In the genomic region with DNA sequence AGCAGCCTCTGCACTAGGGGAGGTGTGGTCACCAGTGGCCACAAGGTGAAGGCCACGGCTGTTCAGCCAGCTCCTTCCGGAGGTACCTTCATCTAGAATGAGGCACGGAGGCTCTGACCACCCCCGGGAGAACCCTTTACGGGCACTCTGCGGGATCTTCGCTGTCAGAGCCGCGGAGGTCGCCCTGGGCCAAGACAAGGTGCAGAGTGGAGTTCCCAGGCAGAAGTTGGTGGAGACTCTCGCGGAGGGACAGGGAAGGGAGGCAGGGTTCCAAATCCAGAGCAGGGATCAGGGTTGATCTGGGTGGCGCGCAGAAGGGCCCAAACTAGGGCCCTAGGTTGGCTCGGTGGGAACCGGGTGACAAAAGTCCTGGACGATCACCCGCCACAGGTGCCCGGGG, we compare ENCODE assay signal across 8 mouse cellular contexts. TPM values are rescaled to one million over a fixed set of nuclear protein-coding genes. Genes with fewer than 3 reads are reported as not detected.
DNase-seq lines count a peak whose midpoint lies in the region; ATAC-seq and TF ChIP-seq lines count a peak whose summit lies in the region.

No protein-coding gene starts in this region.

- intact Hi-C loops in left cerebral cortex, postnatal 14 days (cut with DNase I) = no loop called here

- no peaks in the 10 kb centered on the region for H3K9me3 ChIP-seq in kidney, embryonic 15.5 days (replicated peaks)
- H3K9me3 ChIP-seq in embryonic facial prominence, embryonic 13.5 days = no peaks in the 10 kb centered on the region
- no peaks in the 10 kb centered on the region for H3K9me3 ChIP-seq in hindbrain, postnatal 0 days (ENCODE audit: low read length)
- no peaks in the 10 kb centered on the region for H3K9me3 ChIP-seq in midbrain, embryonic 14.5 days (ENCODE audit: control insufficient read depth, low read length)

- H3K4me2 ChIP-seq in kidney, embryonic 15.5 days = peak overlapping the region; percentile 92
- peak overlapping the region; percentile 95 for H3K4me2 ChIP-seq in embryonic facial prominence, embryonic 13.5 days
- H3K4me2 ChIP-seq in hindbrain, postnatal 0 days (ENCODE audit: low read depth, low read length) = peak overlapping the region; percentile 86
- H3K4me2 ChIP-seq in midbrain, embryonic 14.5 days (ENCODE audit: low read length) = peak overlapping the region; percentile 67

- H3K36me3 ChIP-seq in kidney, embryonic 15.5 days = 0 out of 2 replicates have a peak, but pooled peaks cover under 1% of the 10 kb centered on the region
- no peaks in the 10 kb centered on the region for H3K36me3 ChIP-seq in embryonic facial prominence, embryonic 13.5 days
- H3K36me3 ChIP-seq in hindbrain, postnatal 0 days (ENCODE audit: insufficient read depth, low read length) = no peaks in the 10 kb centered on the region
- peaks cover 8% of the 10 kb centered on the region; the same call in 1 of the 2 replicates for H3K36me3 ChIP-seq in midbrain, embryonic 14.5 days (ENCODE audit: control insufficient read depth, insufficient read depth, low read length)

- peak overlapping the region; percentile 47 for H3K9ac ChIP-seq in kidney, embryonic 15.5 days
- peak overlapping the region; percentile 77 for H3K9ac ChIP-seq in embryonic facial prominence, embryonic 13.5 days
- H3K9ac ChIP-seq in hindbrain, postnatal 0 days (replicated peaks; ENCODE audit: low read length) = peak overlapping the region; percentile 65
- H3K9ac ChIP-seq in midbrain, embryonic 14.5 days (replicated peaks; ENCODE audit: low read length) = peak overlapping the region; percentile 54

- peaks cover 68% of the 10 kb centered on the region for H3K27me3 ChIP-seq in kidney, embryonic 15.5 days
- H3K27me3 ChIP-seq in embryonic facial prominence, embryonic 13.5 days = peaks cover 68% of the 10 kb centered on the region
- H3K27me3 ChIP-seq in hindbrain, postnatal 0 days (ENCODE audit: insufficient read depth, low read length) = peaks cover 18% of the 10 kb centered on the region
- H3K27me3 ChIP-seq in midbrain, embryonic 14.5 days (ENCODE audit: control insufficient read depth, insufficient read depth, low read length) = peaks cover 60% of the 10 kb centered on the region

- WGBS in kidney, embryonic 15.5 days = under 1% methylated on average over 19 of the region's 19 CpGs
- 2% methylated on average over 19 of the region's 19 CpGs for WGBS in embryonic facial prominence, embryonic 13.5 days
- WGBS in hindbrain, postnatal 0 days = 3% methylated on average over 18 of the region's 19 CpGs
- 1% methylated on average over 18 of the region's 19 CpGs for WGBS in midbrain, embryonic 14.5 days

- no peak for ATAC-seq in kidney, embryonic 15.5 days (replicated peaks; ENCODE audit: low FRiP score)
- ATAC-seq in embryonic facial prominence, embryonic 13.5 days (ENCODE audit: insufficient number of reproducible peaks, insufficient read depth, low FRiP score, low TSS enrichment, low read depth) = no peak
- ATAC-seq in hindbrain, postnatal 0 days = peak; percentile 8; the same call in 1 of the 2 replicates
- ATAC-seq in midbrain, embryonic 14.5 days (ENCODE audit: low FRiP score, low TSS enrichment) = no peak
- ATAC-seq in monocyte, adult 5-6 weeks (replicated peaks; ENCODE audit: insufficient number of reproducible peaks, low FRiP score, low TSS enrichment, poor library complexity, severe bottlenecking) = no peak

- H3K27ac ChIP-seq in kidney, embryonic 15.5 days = no peak overlapping the region
- H3K27ac ChIP-seq in embryonic facial prominence, embryonic 13.5 days = 0 out of 2 replicates have a peak overlapping the region, but pooled peaks have one; percentile 4
- H3K27ac ChIP-seq in hindbrain, postnatal 0 days = no peak overlapping the region
- no peak overlapping the region for H3K27ac ChIP-seq in midbrain, embryonic 14.5 days (replicated peaks; ENCODE audit: low read depth, low read length)

- peak overlapping the region; percentile 51 for H3K4me3 ChIP-seq in kidney, embryonic 15.5 days (replicated peaks)
- H3K4me3 ChIP-seq in embryonic facial prominence, embryonic 13.5 days = peak overlapping the region; percentile 58
- H3K4me3 ChIP-seq in hindbrain, postnatal 0 days (ENCODE audit: low read length) = peak overlapping the region; percentile 52
- H3K4me3 ChIP-seq in midbrain, embryonic 14.5 days (replicated peaks; ENCODE audit: low read depth, low read length) = peak overlapping the region; percentile 41

- TF ChIP-seq CTCF in hindbrain, postnatal 0 days (IDR thresholded peaks at IDR 0.05; ENCODE audit: low read depth) = no peak; the same call in 1 of the 2 replicates

- peaks cover 28% of the 10 kb centered on the region for H3K4me1 ChIP-seq in kidney, embryonic 15.5 days
- peaks cover 27% of the 10 kb centered on the region for H3K4me1 ChIP-seq in embryonic facial prominence, embryonic 13.5 days
- 0 out of 2 replicates have a peak, but pooled peaks cover 4% of the 10 kb centered on the region for H3K4me1 ChIP-seq in hindbrain, postnatal 0 days (ENCODE audit: insufficient read depth, low read length)
- H3K4me1 ChIP-seq in midbrain, embryonic 14.5 days (ENCODE audit: control insufficient read depth, insufficient read depth, low read length) = 0 out of 2 replicates have a peak, but pooled peaks cover 6% of the 10 kb centered on the region

- no peak for DNase-seq in kidney, postnatal 14 days
- DNase-seq in hindbrain, postnatal 0 days (ENCODE audit: low spot score) = no peak
- no peak for DNase-seq in midbrain, embryonic 14.5 days
- DNase-seq in left cerebral cortex, postnatal 14 days (ENCODE audit: low spot score in 2 of 2) = no peak
- no peak for DNase-seq in retina, embryonic 14.5 days (ENCODE audit: low spot score)

RNA-seq across cellular contexts. Expression of gene Zfp853, which starts 0.5 kb away (rescaled TPM):
- 0.08 TPM in 2 replicates for polyA plus RNA-seq in kidney, embryonic 15.5 days (2015; fragmentation: Nextera tagmentation; extraction: Ambion mirVana)
- 0.32 and 0.34 TPM in 2 replicates for polyA plus RNA-seq in embryonic facial prominence, embryonic 13.5 days (2015; fragmentation: Nextera tagmentation; extraction: Ambion mirVana)
- 31.7 and 33.5 TPM in 2 replicates for total RNA-seq in hindbrain, postnatal 0 days (2014; rRNA removed)
- 0.53 and 0.61 TPM in 2 replicates for polyA plus RNA-seq in hindbrain, postnatal 0 days (2015; fragmentation: Nextera tagmentation; extraction: Ambion mirVana)
- 0.13 TPM in 1 of 2 replicates, not detected in the other for polyA plus RNA-seq in midbrain, embryonic 14.5 days (2014; fragmentation: Nextera tagmentation; extraction: Ambion mirVana)
- total RNA-seq in left cerebral cortex, postnatal 14 days (2021) = 1 to 10 TPM; 7.8 to 8.3 TPM
- not detected in 3 replicates for total RNA-seq in monocyte, adult 5-6 weeks (2017)

RNA-seq across cellular contexts. Expression of gene E130309D02Rik, which starts 22.3 kb away (rescaled TPM):
- 39.9 and 43.6 TPM in 2 replicates for polyA plus RNA-seq in kidney, embryonic 15.5 days (2015; fragmentation: Nextera tagmentation; extraction: Ambion mirVana)
- polyA plus RNA-seq in embryonic facial prominence, embryonic 13.5 days (2015; fragmentation: Nextera tagmentation; extraction: Ambion mirVana) = 35.6 and 39.9 TPM in 2 replicates
- 42.0 and 44.4 TPM in 2 replicates for total RNA-seq in hindbrain, postnatal 0 days (2014; rRNA removed)
- polyA plus RNA-seq in hindbrain, postnatal 0 days (2015; fragmentation: Nextera tagmentation; extraction: Ambion mirVana) = 21.7 and 23.9 TPM in 2 replicates
- polyA plus RNA-seq in midbrain, embryonic 14.5 days (2014; fragmentation: Nextera tagmentation; extraction: Ambion mirVana) = 30.0 and 30.8 TPM in 2 replicates
- 10 to 100 TPM; 22.2 to 22.3 TPM for total RNA-seq in left cerebral cortex, postnatal 14 days (2021)
- total RNA-seq in monocyte, adult 5-6 weeks (2017) = 7.4 to 12.5 TPM (median 10.3 TPM) in 3 replicates

RNA-seq across cellular contexts. Expression of gene Zfp316, which starts 23.1 kb away (rescaled TPM):
- polyA plus RNA-seq in kidney, embryonic 15.5 days (2015; fragmentation: Nextera tagmentation; extraction: Ambion mirVana) = 3.2 and 3.3 TPM in 2 replicates
- polyA plus RNA-seq in embryonic facial prominence, embryonic 13.5 days (2015; fragmentation: Nextera tagmentation; extraction: Ambion mirVana) = 4.5 and 4.7 TPM in 2 replicates
- 28.0 and 31.3 TPM in 2 replicates for total RNA-seq in hindbrain, postnatal 0 days (2014; rRNA removed)
- 5.4 and 6.2 TPM in 2 replicates for polyA plus RNA-seq in hindbrain, postnatal 0 days (2015; fragmentation: Nextera tagmentation; extraction: Ambion mirVana)
- 6.9 and 7.8 TPM in 2 replicates for polyA plus RNA-seq in midbrain, embryonic 14.5 days (2014; fragmentation: Nextera tagmentation; extraction: Ambion mirVana)
- 10 to 100 TPM; 20.1 to 20.5 TPM for total RNA-seq in left cerebral cortex, postnatal 14 days (2021)
- total RNA-seq in monocyte, adult 5-6 weeks (2017) = 1.4 to 2.9 TPM (median 1.9 TPM) in 3 replicates

RNA-seq across cellular contexts. Expression of gene Zdhhc4, which starts 36.2 kb away (rescaled TPM):
- polyA plus RNA-seq in kidney, embryonic 15.5 days (2015; fragmentation: Nextera tagmentation; extraction: Ambion mirVana) = 74.3 and 76.4 TPM in 2 replicates
- 79.9 and 84.5 TPM in 2 replicates for polyA plus RNA-seq in embryonic facial prominence, embryonic 13.5 days (2015; fragmentation: Nextera tagmentation; extraction: Ambion mirVana)
- 79.6 and 84.4 TPM in 2 replicates for total RNA-seq in hindbrain, postnatal 0 days (2014; rRNA removed)
- polyA plus RNA-seq in hindbrain, postnatal 0 days (2015; fragmentation: Nextera tagmentation; extraction: Ambion mirVana) = 92.1 and 96.7 TPM in 2 replicates
- polyA plus RNA-seq in midbrain, embryonic 14.5 days (2014; fragmentation: Nextera tagmentation; extraction: Ambion mirVana) = 75.1 and 84.3 TPM in 2 replicates
- total RNA-seq in left cerebral cortex, postnatal 14 days (2021) = 10 to 100 TPM; 35.8 to 37.4 TPM
- total RNA-seq in monocyte, adult 5-6 weeks (2017) = 22.5 to 39.9 TPM (median 33.8 TPM) in 3 replicates

RNA-seq across cellular contexts. Expression of gene Zfp12, which starts 57.9 kb away (rescaled TPM):
- polyA plus RNA-seq in kidney, embryonic 15.5 days (2015; fragmentation: Nextera tagmentation; extraction: Ambion mirVana) = 15.6 and 17.0 TPM in 2 replicates
- 23.0 and 24.4 TPM in 2 replicates for polyA plus RNA-seq in embryonic facial prominence, embryonic 13.5 days (2015; fragmentation: Nextera tagmentation; extraction: Ambion mirVana)
- 32.6 and 33.5 TPM in 2 replicates for total RNA-seq in hindbrain, postnatal 0 days (2014; rRNA removed)
- polyA plus RNA-seq in hindbrain, postnatal 0 days (2015; fragmentation: Nextera tagmentation; extraction: Ambion mirVana) = 12.2 and 12.3 TPM in 2 replicates
- 20.4 and 25.2 TPM in 2 replicates for polyA plus RNA-seq in midbrain, embryonic 14.5 days (2014; fragmentation: Nextera tagmentation; extraction: Ambion mirVana)
- total RNA-seq in left cerebral cortex, postnatal 14 days (2021) = 10 to 100 TPM; 24.6 to 28.2 TPM
- total RNA-seq in monocyte, adult 5-6 weeks (2017) = 17.0 to 19.7 TPM (median 17.2 TPM) in 3 replicates
